Mouse (Mus musculus): ENCODE data around the gene Stk4.

GRCm38 (mm10) chr2:164123169-164123766 is 53.1 kb downstream of the Stk4 start:
- TF ChIP-seq POLR2A (IDR thresholded peaks at IDR 0.05; ENCODE audit: control insufficient read depth, low read depth, low read length) (no peak), CTCF (IDR thresholded peaks at IDR 0.05; ENCODE audit: control insufficient read depth, insufficient read depth, insufficient replicate concordance, low read depth, low read length) (no peak)

All from testis, adult 2 months (tissue).